Mouse (Mus musculus) heart, embryonic 11.5 days (tissue): ENCODE results near the gene Ppib. TPM values are rescaled to one million over a fixed set of nuclear protein-coding genes. Genes with fewer than 3 reads are reported as not detected.

Experiments used
- ATAC-seq: fragments of 200-750 bp; cut with Nextera tagmentation; replicated peaks from 2 replicates; pipeline ENCODE4 v1.8.0; 2017; ENCODE audit warnings: moderate library complexity; ENCODE audit not compliant: insufficient number of reproducible peaks, low FRiP score, low TSS enrichment
- H3K27ac ChIP-seq: fragments of 300-500 bp; sonication (generic); 2 replicates; pipeline ENCODE4 v1.5.1; 2014; ENCODE audit warnings: mild to moderate bottlenecking, low read depth, low read length
- H3K27me3 ChIP-seq: fragments of 300-500 bp; sonication (generic); 2 replicates; pipeline ENCODE4 v1.6.1; 2014; ENCODE audit warnings: mild to moderate bottlenecking, low read length, mixed read lengths; ENCODE audit not compliant: control insufficient read depth, insufficient read depth
- H3K36me3 ChIP-seq: fragments of 300-500 bp; sonication (generic); 2 replicates; pipeline ENCODE4 v1.6.1; 2014; ENCODE audit warnings: mild to moderate bottlenecking, low read length, moderate library complexity, mixed read lengths; ENCODE audit not compliant: control insufficient read depth, insufficient read depth
- H3K4me1 ChIP-seq: fragments of 300-500 bp; sonication (generic); 2 replicates; pipeline ENCODE4 v1.6.1; 2014; ENCODE audit warnings: low read length; ENCODE audit not compliant: control insufficient read depth, insufficient read depth
- H3K4me2 ChIP-seq: fragments of 300-500 bp; sonication (generic); 2 replicates; pipeline ENCODE4 v1.6.1; 2014; ENCODE audit warnings: mild to moderate bottlenecking, moderate library complexity
- H3K4me3 ChIP-seq: fragments of 300-500 bp; sonication (generic); 2 replicates; pipeline ENCODE4 v1.5.1; 2014; ENCODE audit warnings: low read depth, low read length
- H3K9ac ChIP-seq: fragments of 300-500 bp; sonication (generic); 2 replicates; pipeline ENCODE4 v1.6.1; 2014; ENCODE audit warnings: mild to moderate bottlenecking, low read depth, low read length, moderate library complexity
- H3K9me3 ChIP-seq: fragments of 300-500 bp; sonication (generic); replicated peaks from 2 replicates; pipeline ENCODE4 v1.6.1; 2016; ENCODE audit warnings: low read length; ENCODE audit not compliant: control insufficient read depth
- WGBS: fragments of 180-500 bp; shearing (Covaris S2); extraction: QIAGEN DNeasy Blood & Tissue Kit; methylation state at CpG from one replicate; pipeline ENCODE4 v1.1.7; 2014; ENCODE audit not compliant: insufficient replicate concordance; 5-methylcytosine and 5-hydroxymethylcytosine counted together
- polyA plus RNA-seq: library from polyadenylated mRNA; unstranded; fragments of >200 nt; fragmentation: Nextera tagmentation; extraction: Ambion mirVana; gene quantifications from 2 replicates; pipeline ENCODE4 v1.2.1, GENCODE M21; 2014

The Ppib gene
- polyA plus RNA-seq, 1 experiment from 2014 or later, result 463 TPM

DNA sequence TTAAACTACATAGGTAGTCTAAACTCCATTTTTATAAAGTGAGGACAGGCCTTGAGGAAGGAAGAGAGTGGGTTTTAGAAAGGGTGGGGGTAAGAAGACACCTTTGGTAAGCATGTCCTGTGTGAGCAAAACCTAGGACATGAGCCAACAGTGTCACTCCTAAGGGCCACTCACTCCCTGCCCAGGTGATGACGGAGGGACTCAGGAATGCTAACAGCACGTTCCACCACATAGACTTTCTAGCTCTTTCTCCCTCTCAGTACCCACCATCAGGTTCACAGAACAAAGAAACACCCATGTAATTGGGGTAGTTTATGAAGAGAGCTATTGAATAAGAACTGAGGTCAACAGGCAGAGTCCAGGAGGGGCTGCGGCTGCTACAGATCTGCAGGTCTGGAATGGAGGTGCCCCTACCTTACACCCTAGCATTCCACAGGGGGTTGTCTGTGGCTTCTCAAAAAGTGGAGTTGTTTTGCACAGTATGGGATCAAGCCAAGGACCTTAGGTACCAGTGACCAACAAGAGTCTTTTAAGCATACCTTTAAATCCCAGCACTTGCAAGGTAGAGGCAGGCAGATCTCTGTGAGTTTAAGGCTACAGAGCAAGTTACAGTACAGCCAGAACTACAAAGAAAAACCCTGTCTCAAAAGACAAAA lies 20.9 kb downstream of the Ppib start:
- no peak for ATAC-seq
- Histone ChIP-seq H3K9me3 (no peaks in the 10 kb centered on the region), H3K4me2 (no peak overlapping the region), H3K27ac (no peak overlapping the region), H3K9ac (no peak overlapping the region), H3K36me3 (no peaks in the 10 kb centered on the region; the same call in 1 of the 2 replicates), H3K4me1 (peaks cover 4% of the 10 kb centered on the region; the same call in 1 of the 2 replicates), H3K4me3 (no peak overlapping the region), H3K27me3 (no peaks in the 10 kb centered on the region)
- WGBS, result 67% methylated on average over 3 of the region's 3 CpGs

DNA sequence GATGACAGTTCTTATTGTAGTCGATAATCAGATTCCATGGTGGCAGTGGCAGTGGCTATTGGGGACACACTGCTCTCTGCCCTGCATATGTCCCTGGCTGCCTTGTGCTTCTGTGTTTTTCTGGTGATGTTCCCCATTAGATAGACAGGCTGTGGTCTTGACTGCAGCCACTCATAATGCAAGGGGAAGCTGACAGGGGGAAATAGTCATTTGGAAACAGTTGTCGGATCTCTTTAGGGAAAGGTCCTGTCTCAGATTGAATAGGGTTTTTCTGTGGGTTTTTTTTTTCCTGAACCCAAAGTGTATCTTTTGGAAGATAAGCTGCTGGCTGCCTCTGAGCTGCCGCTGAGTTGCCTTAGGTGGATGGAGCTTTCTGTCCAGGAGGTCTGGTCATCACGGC lies 22.0 kb downstream of the Ppib start:
- Histone ChIP-seq H3K4me1 (peaks cover 4% of the 10 kb centered on the region; the same call in 1 of the 2 replicates), H3K9me3 (no peaks in the 10 kb centered on the region), H3K4me2 (no peak overlapping the region), H3K4me3 (no peak overlapping the region), H3K36me3 (peaks cover 2% of the 10 kb centered on the region), H3K27me3 (no peaks in the 10 kb centered on the region), H3K27ac (no peak overlapping the region), H3K9ac (no peak overlapping the region)
- no peak for ATAC-seq
- 67% methylated on average over 4 of the region's 4 CpGs for WGBS

DNA sequence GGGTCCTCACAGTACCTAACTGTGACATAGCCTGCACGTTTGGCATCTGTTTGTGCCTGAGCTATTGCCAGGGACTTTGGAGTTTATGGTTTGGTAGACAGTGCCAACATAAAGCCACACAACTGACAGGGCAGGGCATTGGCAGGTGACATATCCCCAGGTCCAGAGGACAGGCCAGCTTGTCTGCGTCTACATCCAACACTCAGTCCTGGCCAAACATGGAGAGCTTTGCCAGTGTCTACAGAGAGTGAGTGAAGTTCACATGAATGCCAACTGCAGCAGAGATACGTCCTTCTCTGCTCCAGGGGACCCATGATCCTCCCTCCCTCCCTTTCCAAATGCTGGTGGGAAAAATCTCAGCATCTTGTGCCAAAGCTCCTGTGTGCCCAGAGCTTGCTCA lies 24.1 kb downstream of the Ppib start:
- Histone ChIP-seq H3K4me1 (no peaks in the 10 kb centered on the region), H3K27ac (no peak overlapping the region), H3K9ac (no peak overlapping the region), H3K4me2 (no peak overlapping the region), H3K27me3 (no peaks in the 10 kb centered on the region), H3K36me3 (peaks cover 13% of the 10 kb centered on the region), H3K9me3 (no peaks in the 10 kb centered on the region), H3K4me3 (no peak overlapping the region)
- WGBS, result 80% methylated on average over 3 of the region's 3 CpGs
- no peak for ATAC-seq

DNA sequence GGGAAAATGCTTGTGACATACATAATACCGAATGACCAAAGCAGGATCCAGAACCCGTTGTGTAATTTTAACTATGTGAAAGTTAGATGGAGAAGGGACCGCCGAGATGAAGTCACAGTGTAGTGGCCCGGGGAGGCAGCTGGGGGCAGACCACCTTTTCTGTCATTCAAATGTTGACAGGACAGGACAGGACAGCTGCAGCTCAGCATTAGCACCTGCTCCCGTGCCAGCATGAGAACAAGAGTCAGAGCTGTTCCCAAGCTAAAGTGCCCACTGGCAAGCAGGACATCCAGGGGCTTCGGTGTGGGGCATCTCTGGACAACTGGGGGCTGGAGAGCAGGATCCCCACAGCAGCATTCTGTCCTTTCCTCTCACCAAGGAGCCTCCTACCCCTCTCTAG lies 27.0 kb downstream of the Ppib start:
- peaks cover 21% of the 10 kb centered on the region for H3K36me3 ChIP-seq
- H3K4me2 ChIP-seq, result no peak overlapping the region
- no peak for ATAC-seq
- H3K4me1 ChIP-seq, result 0 out of 2 replicates have a peak, but pooled peaks cover 7% of the 10 kb centered on the region
- no peaks in the 10 kb centered on the region for H3K27me3 ChIP-seq
- H3K9me3 ChIP-seq, result no peaks in the 10 kb centered on the region
- H3K27ac ChIP-seq, result no peak overlapping the region
- 91% methylated on average over 7 of the region's 7 CpGs for WGBS
- no peak overlapping the region for H3K4me3 ChIP-seq
- no peak overlapping the region for H3K9ac ChIP-seq

DNA sequence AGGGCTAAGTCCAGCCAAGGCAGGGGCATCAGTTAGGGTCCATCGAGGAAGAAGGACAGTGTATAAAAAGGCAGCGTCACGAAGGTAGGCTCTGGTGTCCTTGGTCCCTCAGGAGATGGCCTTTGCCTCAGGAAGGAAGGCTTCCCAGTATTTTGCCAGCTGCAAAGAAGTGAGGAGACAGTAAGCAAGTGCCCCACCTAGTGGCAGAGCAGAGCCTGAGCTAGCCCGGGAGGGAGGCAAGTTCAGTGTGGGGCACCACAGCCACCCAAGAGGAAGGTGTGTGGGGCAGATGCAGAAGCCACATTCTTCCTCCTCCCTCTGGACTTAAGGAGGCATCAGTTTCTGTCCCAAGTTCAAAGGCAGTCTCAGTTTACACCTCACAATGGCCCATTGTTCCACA lies 28.4 kb downstream of the Ppib start:
- Histone ChIP-seq H3K27me3 (no peaks in the 10 kb centered on the region), H3K4me3 (no peak overlapping the region), H3K27ac (no peak overlapping the region; the same call in 1 of the 2 replicates), H3K9ac (no peak overlapping the region), H3K4me2 (no peak overlapping the region), H3K9me3 (no peaks in the 10 kb centered on the region), H3K36me3 (peaks cover 24% of the 10 kb centered on the region), H3K4me1 (peaks cover 18% of the 10 kb centered on the region)
- 53% methylated on average over 4 of the region's 4 CpGs for WGBS
- ATAC-seq, result no peak

DNA sequence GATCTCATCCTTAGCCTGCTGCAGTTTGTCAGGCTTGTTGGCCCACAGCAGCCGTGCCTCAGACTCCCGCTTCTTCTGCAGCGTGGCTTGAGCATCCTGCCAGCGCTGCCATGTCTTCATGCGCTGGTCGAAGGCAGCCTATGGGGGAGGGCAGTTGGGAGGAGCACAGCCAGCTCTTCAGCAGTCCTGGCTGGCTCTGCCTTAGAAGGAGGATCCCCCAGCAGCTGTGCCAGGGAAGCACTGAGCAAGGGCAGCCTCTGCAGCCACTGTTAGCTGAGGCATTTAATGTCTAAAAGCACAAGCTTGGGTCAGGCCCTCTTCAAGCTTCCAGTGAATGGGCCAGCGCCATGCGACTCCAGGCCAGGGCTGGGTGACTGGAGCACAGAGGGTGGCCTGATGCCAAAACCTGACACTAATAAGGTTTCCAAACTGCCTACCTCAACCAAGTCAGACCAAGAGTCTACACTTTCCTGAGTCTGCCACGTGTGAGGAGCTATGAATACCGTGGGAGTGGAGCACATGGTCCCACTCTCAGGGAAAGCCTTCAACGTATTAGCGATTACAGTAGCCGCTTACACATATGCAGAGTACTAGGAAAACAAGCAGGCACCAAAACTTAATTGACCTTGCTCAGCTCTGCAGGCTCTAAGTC lies 30.7 kb downstream of the Ppib start:
- Histone ChIP-seq H3K4me2 (no peak overlapping the region), H3K27ac (no peak overlapping the region), H3K36me3 (peaks cover 37% of the 10 kb centered on the region), H3K27me3 (no peaks in the 10 kb centered on the region), H3K9me3 (no peaks in the 10 kb centered on the region), H3K4me1 (peaks cover 18% of the 10 kb centered on the region), H3K4me3 (no peak overlapping the region), H3K9ac (no peak overlapping the region)
- WGBS, result 91% methylated on average over 13 of the region's 13 CpGs
- 0 out of 2 replicates have a peak, but pooled peaks have one; percentile 26 for ATAC-seq

DNA sequence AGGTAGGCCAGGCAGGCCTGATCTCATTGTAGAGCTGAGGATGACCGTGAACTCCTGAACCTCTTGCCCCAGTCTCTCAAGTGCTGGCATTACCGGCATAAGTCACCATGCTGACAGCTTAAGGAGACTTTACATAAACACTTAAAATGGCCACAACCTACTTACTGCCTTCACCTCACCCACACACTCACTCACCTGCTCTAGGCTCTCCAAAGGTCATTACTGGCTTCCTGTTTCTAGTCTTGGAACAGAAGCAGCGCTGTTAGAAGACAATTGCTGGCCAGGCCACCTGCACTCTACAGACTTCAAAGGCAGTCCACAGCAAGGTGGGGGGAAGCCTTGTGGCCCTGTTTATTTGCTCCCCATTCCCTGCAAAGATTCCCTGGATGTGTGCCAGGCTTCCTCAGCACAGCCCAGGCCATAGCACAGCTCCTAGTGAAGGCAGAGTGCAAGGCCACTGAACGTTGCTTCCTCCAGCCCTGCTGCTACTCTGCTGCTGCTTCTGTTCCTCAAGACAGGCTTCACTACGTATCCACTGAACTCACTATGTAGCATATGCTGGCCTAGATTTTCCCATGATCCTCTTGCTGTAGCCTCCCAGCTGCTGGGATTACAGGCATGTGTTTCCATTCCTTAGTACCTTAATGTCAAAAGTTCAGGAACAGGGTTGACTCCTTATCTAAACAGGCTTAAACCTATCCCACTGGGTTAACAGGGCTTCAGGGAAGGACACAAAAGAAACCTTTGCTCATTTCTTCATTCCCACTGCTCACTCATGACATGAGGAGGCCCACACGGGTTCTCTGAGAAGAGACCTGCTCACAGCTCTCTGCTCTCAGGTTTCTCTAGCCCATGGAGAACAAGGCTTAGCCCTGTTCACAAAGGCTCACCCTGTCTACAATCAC lies 31.6 kb downstream of the Ppib start:
- WGBS, result 73% methylated on average over 6 of the region's 6 CpGs
- H3K27ac ChIP-seq, result no peak overlapping the region

DNA sequence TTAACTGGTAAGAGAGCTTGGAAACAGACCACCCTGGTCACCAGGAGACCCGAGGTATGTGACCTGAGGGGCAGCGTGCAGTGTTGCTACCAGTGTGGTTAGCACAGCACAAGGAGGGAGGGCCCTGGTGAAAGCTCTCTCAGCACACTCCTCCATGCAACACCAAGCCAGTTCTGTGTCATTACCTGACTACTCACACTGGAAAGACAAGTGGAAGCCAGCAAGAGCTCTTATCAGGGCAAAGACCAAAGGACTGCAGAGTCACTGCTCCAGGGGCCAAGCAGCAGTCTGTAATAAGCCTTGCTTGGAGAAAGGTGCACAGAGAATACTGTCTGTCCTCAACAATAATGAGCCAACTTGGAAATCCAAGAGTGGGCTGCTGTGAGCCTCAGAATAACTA lies 32.6 kb downstream of the Ppib start:
- H3K4me3 ChIP-seq, result no peak overlapping the region
- peaks cover 34% of the 10 kb centered on the region for H3K36me3 ChIP-seq
- no peaks in the 10 kb centered on the region for H3K27me3 ChIP-seq
- 54% methylated on average over 2 of the region's 2 CpGs for WGBS
- no peaks in the 10 kb centered on the region for H3K9me3 ChIP-seq
- H3K27ac ChIP-seq, result no peak overlapping the region
- no peak overlapping the region for H3K9ac ChIP-seq
- ATAC-seq, result no peak
- H3K4me2 ChIP-seq, result no peak overlapping the region
- H3K4me1 ChIP-seq, result peaks cover 18% of the 10 kb centered on the region

More for the DNA sequence above, 31.6 kb downstream of the Ppib start:
- Histone ChIP-seq H3K4me1 (peaks cover 18% of the 10 kb centered on the region), H3K4me3 (no peak overlapping the region), H3K27me3 (no peaks in the 10 kb centered on the region), H3K9ac (no peak overlapping the region), H3K9me3 (no peaks in the 10 kb centered on the region), H3K4me2 (no peak overlapping the region), H3K36me3 (peaks cover 42% of the 10 kb centered on the region)
- no peak for ATAC-seq
